Mouse (Mus musculus) brain, adult 10 weeks (tissue): ENCODE measurements around the gene 9530003J23Rik. TPM values are rescaled to one million over a fixed set of nuclear protein-coding genes. Genes with fewer than 3 reads are reported as not detected.

Experiments
- polyA plus RNA-seq: library from polyadenylated mRNA; stranded (reverse); fragments of 350-450 nt; fragmentation: Illumina TruSeq; extraction: RNeasy Lipid Tissue Mini Kit (QIAGEN cat#74804); gene quantifications from one replicate; pipeline ENCODE4 v1.2.3, GENCODE M21; 2015; ENCODE audit warnings: low read depth, low replicate concordance

Gene 9530003J23Rik
- not detected for polyA plus RNA-seq

GRCm38 (mm10) chr10:117238603-117239002, at the start of gene 9530003J23Rik:
Gene 9530003J23Rik (minus strand): TSS chr10:117238703.

GRCm38 (mm10) chr10:117282049-117282448, 43.5 kb upstream of the 9530003J23Rik start, which contains the start of gene Lyz2:
Gene Lyz2 (minus strand): TSS chr10:117282321.

GRCm38 (mm10) chr10:117224102-117224990, 14.2 kb downstream of the 9530003J23Rik start, which contains the start of gene Yeats4:
Gene Yeats4 (minus strand): TSS chr10:117224507.

Other genes with a start within 250 kb of the 9530003J23Rik start
- not detected for gene Lrrc10, start 193.4 kb downstream of the 9530003J23Rik start, polyA plus RNA-seq
- gene Cct2, start 174.9 kb downstream of the 9530003J23Rik start, polyA plus RNA-seq = 173 TPM
- gene Frs2, start 90.2 kb downstream of the 9530003J23Rik start, polyA plus RNA-seq = 24.1 TPM
- gene Yeats4, start 14.2 kb downstream of the 9530003J23Rik start, polyA plus RNA-seq = 58.9 TPM
- 24.1 TPM for gene Lyz2, start 43.6 kb upstream of the 9530003J23Rik start, polyA plus RNA-seq
- gene Lyz1, start 54.2 kb upstream of the 9530003J23Rik start, polyA plus RNA-seq = not detected
- gene Cpsf6, start 141.3 kb upstream of the 9530003J23Rik start, polyA plus RNA-seq = 58.2 TPM